Mouse (Mus musculus) megakaryocyte, embryonic 14.5 days (primary cell): ENCODE data around the gene Nicn1.

Source experiments
- FLI1 ChIP-seq: IDR thresholded peaks from 2 replicates; pipeline ENCODE4 v1.6.1; 2012; ENCODE audit warnings: low read length, inconsistent platforms, mixed read lengths
- GATA1 ChIP-seq: IDR thresholded peaks from 3 replicates; pipeline ENCODE4 v1.6.1; 2012; ENCODE audit warnings: mixed read lengths, low read length, inconsistent platforms, borderline replicate concordance

DNA sequence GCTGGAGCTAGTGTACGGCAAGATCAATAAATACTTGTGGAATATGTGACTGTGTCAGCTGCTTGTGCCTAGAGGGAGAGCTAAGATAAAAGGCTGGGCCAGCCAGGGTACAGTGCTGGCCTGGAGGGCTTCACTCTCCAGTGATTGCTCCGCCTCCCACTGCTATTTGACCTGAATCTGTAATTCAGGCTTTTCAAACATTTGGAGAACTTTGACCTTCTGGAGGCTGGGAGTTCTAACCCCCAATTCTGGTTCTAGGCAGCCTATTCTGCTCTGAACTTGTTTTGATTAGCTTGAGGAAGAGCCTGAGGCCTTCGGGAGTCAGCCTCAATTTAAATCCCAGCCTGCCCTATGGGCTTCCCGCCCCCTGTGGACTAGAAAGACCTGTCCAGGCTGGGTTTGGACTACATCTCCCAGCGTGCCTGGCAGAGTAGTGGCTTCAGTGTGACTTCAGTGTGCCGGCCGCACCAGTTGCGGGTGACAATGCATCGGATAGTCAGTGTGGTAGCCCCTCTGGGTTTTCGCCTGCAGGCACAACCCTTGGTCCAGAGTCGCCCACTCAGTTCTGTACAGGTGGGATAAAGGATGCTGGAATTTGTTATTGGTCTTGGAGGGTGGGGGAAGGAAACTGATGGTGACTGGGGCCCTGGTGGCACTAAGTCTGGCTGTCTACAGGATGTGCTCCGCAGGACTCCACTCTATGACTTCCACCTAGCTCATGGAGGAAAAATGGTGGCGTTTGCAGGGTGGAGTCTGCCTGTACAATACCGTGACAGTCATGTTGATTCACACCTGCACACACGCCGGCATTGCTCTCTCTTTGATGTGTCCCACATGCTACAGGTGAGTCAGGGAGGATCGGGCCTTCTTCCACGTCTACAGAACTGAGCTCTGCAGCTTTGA is 6.5 kb downstream of the Nicn1 start, which contains the start of gene Amt:
- TF ChIP-seq GATA1 = no peak
- TF ChIP-seq FLI1 = no peak
